Mouse (Mus musculus): ENCODE results near the gene Stpg2. TPM values are rescaled to one million over a fixed set of nuclear protein-coding genes. Genes with fewer than 3 reads are reported as not detected.
"Not testable (repeated sequence)": the region's sequence is repeated elsewhere in the genome, so short reads cannot be mapped to it uniquely, and the experiment has no call there.

The Stpg2 gene
- polyA plus RNA-seq, 1 experiment from 2014 or later: not detected

GRCm38 (mm10) chr3:139502216-139502615 is 296.7 kb downstream of the Stpg2 start:
- no peak overlapping the region for H3K4me3 ChIP-seq (ENCODE audit: low read depth, low read length)
- ATAC-seq (ENCODE audit: insufficient number of reproducible peaks, low FRiP score, low TSS enrichment, low read depth) (no peak), DNase-seq (ENCODE audit: low spot score) (no peak)
- no peaks in the 10 kb centered on the region for H3K4me1 ChIP-seq (ENCODE audit: control insufficient read depth, insufficient read depth, low read length)
- H3K27me3 ChIP-seq (ENCODE audit: control insufficient read depth, insufficient read depth, low read length): no peaks in the 10 kb centered on the region
- no peaks in the 10 kb centered on the region for H3K9me3 ChIP-seq (ENCODE audit: control insufficient read depth, low read length)
- H3K36me3 ChIP-seq (ENCODE audit: control insufficient read depth, insufficient read depth, low read length): no peaks in the 10 kb centered on the region
- H3K4me2 ChIP-seq (ENCODE audit: low read depth, severe bottlenecking): no peak overlapping the region
- 73% methylated on average over 5 of the region's 5 CpGs for WGBS
- no peak overlapping the region for H3K27ac ChIP-seq (replicated peaks; ENCODE audit: low read depth, low read length)
- H3K9ac ChIP-seq (ENCODE audit: low read length): no peak overlapping the region

GRCm38 (mm10) chr3:139509275-139509985 is 303.9 kb downstream of the Stpg2 start:
- Histone ChIP-seq H3K4me1 (ENCODE audit: control insufficient read depth, insufficient read depth, low read length) (no peaks in the 10 kb centered on the region), H3K27me3 (ENCODE audit: control insufficient read depth, insufficient read depth, low read length) (no peaks in the 10 kb centered on the region), H3K9ac (ENCODE audit: low read length) (no peak overlapping the region), H3K36me3 (ENCODE audit: control insufficient read depth, insufficient read depth, low read length) (no peaks in the 10 kb centered on the region), H3K4me2 (ENCODE audit: low read depth, severe bottlenecking) (no peak overlapping the region), H3K27ac (replicated peaks; ENCODE audit: low read depth, low read length) (no peak overlapping the region), H3K9me3 (ENCODE audit: control insufficient read depth, low read length) (no peaks in the 10 kb centered on the region), H3K4me3 (ENCODE audit: low read depth, low read length) (no peak overlapping the region)
- WGBS: 65% methylated on average over 6 of the region's 6 CpGs
- DNase-seq (ENCODE audit: low spot score): no peak
- ATAC-seq (ENCODE audit: insufficient number of reproducible peaks, low FRiP score, low TSS enrichment, low read depth): no peak; the same call in 1 of the 2 replicates

- H3K27me3 ChIP-seq (ENCODE audit: control insufficient read depth, insufficient read depth, low read length): no peaks in the 10 kb centered on the region
- 93% methylated on average over 2 of the region's 2 CpGs for WGBS
- no peak overlapping the region for H3K9ac ChIP-seq (ENCODE audit: low read length)
- H3K9me3 ChIP-seq (ENCODE audit: control insufficient read depth, low read length): no peaks in the 10 kb centered on the region
- H3K27ac ChIP-seq (replicated peaks; ENCODE audit: low read depth, low read length): no peak overlapping the region
- H3K4me1 ChIP-seq (ENCODE audit: control insufficient read depth, insufficient read depth, low read length): no peaks in the 10 kb centered on the region
- no peak overlapping the region for H3K4me2 ChIP-seq (ENCODE audit: low read depth, severe bottlenecking)
- no peak overlapping the region for H3K4me3 ChIP-seq (ENCODE audit: low read depth, low read length)
- ATAC-seq (ENCODE audit: insufficient number of reproducible peaks, low FRiP score, low TSS enrichment, low read depth) (no peak), DNase-seq (ENCODE audit: low spot score) (no peak)
- H3K36me3 ChIP-seq (ENCODE audit: control insufficient read depth, insufficient read depth, low read length): no peaks in the 10 kb centered on the region
Observed at GRCm38 (mm10) chr3:139578496-139578895, 373.0 kb downstream of the Stpg2 start.

- H3K36me3 ChIP-seq (ENCODE audit: control insufficient read depth, insufficient read depth, low read length): no peaks in the 10 kb centered on the region
- no peak overlapping the region for H3K4me3 ChIP-seq (ENCODE audit: low read depth, low read length)
- H3K4me2 ChIP-seq (ENCODE audit: low read depth, severe bottlenecking): no peak overlapping the region
- H3K9me3 ChIP-seq (ENCODE audit: control insufficient read depth, low read length): no peaks in the 10 kb centered on the region
- no peaks in the 10 kb centered on the region for H3K27me3 ChIP-seq (ENCODE audit: control insufficient read depth, insufficient read depth, low read length)
- ATAC-seq (ENCODE audit: insufficient number of reproducible peaks, low FRiP score, low TSS enrichment, low read depth) (no peak), DNase-seq (ENCODE audit: low spot score) (no peak)
- H3K4me1 ChIP-seq (ENCODE audit: control insufficient read depth, insufficient read depth, low read length): no peaks in the 10 kb centered on the region
- no peak overlapping the region for H3K9ac ChIP-seq (ENCODE audit: low read length)
- no peak overlapping the region for H3K27ac ChIP-seq (replicated peaks; ENCODE audit: low read depth, low read length)
Observed at GRCm38 (mm10) chr3:139581298-139581697, 375.8 kb downstream of the Stpg2 start.

GRCm38 (mm10) chr3:139599508-139599907 is 394.0 kb downstream of the Stpg2 start:
- no peak for ATAC-seq (ENCODE audit: insufficient number of reproducible peaks, low FRiP score, low TSS enrichment, low read depth)
- no peak overlapping the region for H3K4me3 ChIP-seq (ENCODE audit: low read depth, low read length)
- H3K9me3 ChIP-seq (ENCODE audit: control insufficient read depth, low read length): no peaks in the 10 kb centered on the region
- 86% methylated on average over 3 of the region's 3 CpGs for WGBS
- no peak overlapping the region for H3K27ac ChIP-seq (replicated peaks; ENCODE audit: low read depth, low read length)
- H3K27me3 ChIP-seq (ENCODE audit: control insufficient read depth, insufficient read depth, low read length): no peaks in the 10 kb centered on the region
- no peaks in the 10 kb centered on the region for H3K4me1 ChIP-seq (ENCODE audit: control insufficient read depth, insufficient read depth, low read length)
- DNase-seq (ENCODE audit: low spot score): no peak
- H3K4me2 ChIP-seq (ENCODE audit: low read depth, severe bottlenecking): no peak overlapping the region
- no peaks in the 10 kb centered on the region for H3K36me3 ChIP-seq (ENCODE audit: control insufficient read depth, insufficient read depth, low read length)
- H3K9ac ChIP-seq (ENCODE audit: low read length): no peak overlapping the region

- ATAC-seq (ENCODE audit: insufficient number of reproducible peaks, low FRiP score, low TSS enrichment, low read depth): not testable (repeated sequence)
Observed at GRCm38 (mm10) chr3:139608267-139608666, 402.8 kb downstream of the Stpg2 start.

GRCm38 (mm10) chr3:139614641-139615040 is 409.1 kb downstream of the Stpg2 start:
- Histone ChIP-seq H3K4me2 (ENCODE audit: low read depth, severe bottlenecking) (no peak overlapping the region), H3K9ac (ENCODE audit: low read length) (no peak overlapping the region), H3K36me3 (ENCODE audit: control insufficient read depth, insufficient read depth, low read length) (no peaks in the 10 kb centered on the region), H3K9me3 (ENCODE audit: control insufficient read depth, low read length) (no peaks in the 10 kb centered on the region), H3K27ac (replicated peaks; ENCODE audit: low read depth, low read length) (no peak overlapping the region), H3K4me1 (ENCODE audit: control insufficient read depth, insufficient read depth, low read length) (no peaks in the 10 kb centered on the region), H3K27me3 (ENCODE audit: control insufficient read depth, insufficient read depth, low read length) (no peaks in the 10 kb centered on the region), H3K4me3 (ENCODE audit: low read depth, low read length) (no peak overlapping the region)
- no peak for ATAC-seq (ENCODE audit: insufficient number of reproducible peaks, low FRiP score, low TSS enrichment, low read depth)
- WGBS: 63% methylated on average over 3 of the region's 3 CpGs
- DNase-seq (ENCODE audit: low spot score): no peak

More at GRCm38 (mm10) chr3:139608267-139608666, 402.8 kb downstream of the Stpg2 start:
- H3K36me3 ChIP-seq (ENCODE audit: control insufficient read depth, insufficient read depth, low read length); H3K4me3 ChIP-seq (ENCODE audit: low read depth, low read length); DNase-seq (ENCODE audit: low spot score); H3K27ac ChIP-seq (replicated peaks; ENCODE audit: low read depth, low read length); H3K27me3 ChIP-seq (ENCODE audit: control insufficient read depth, insufficient read depth, low read length); H3K9ac ChIP-seq (ENCODE audit: low read length); H3K4me2 ChIP-seq (ENCODE audit: low read depth, severe bottlenecking); H3K9me3 ChIP-seq (ENCODE audit: control insufficient read depth, low read length); H3K4me1 ChIP-seq (ENCODE audit: control insufficient read depth, insufficient read depth, low read length): not testable (repeated sequence)

- no peak overlapping the region for H3K4me2 ChIP-seq (ENCODE audit: low read depth, severe bottlenecking)
- no peak overlapping the region for H3K27ac ChIP-seq (replicated peaks; ENCODE audit: low read depth, low read length)
- H3K36me3 ChIP-seq (ENCODE audit: control insufficient read depth, insufficient read depth, low read length): no peaks in the 10 kb centered on the region
- 93% methylated on average over 7 of the region's 7 CpGs for WGBS
- no peak for ATAC-seq (ENCODE audit: insufficient number of reproducible peaks, low FRiP score, low TSS enrichment, low read depth)
- H3K4me3 ChIP-seq (ENCODE audit: low read depth, low read length): no peak overlapping the region
- H3K27me3 ChIP-seq (ENCODE audit: control insufficient read depth, insufficient read depth, low read length): no peaks in the 10 kb centered on the region
- H3K4me1 ChIP-seq (ENCODE audit: control insufficient read depth, insufficient read depth, low read length): no peaks in the 10 kb centered on the region
- no peak for DNase-seq (ENCODE audit: low spot score)
- H3K9ac ChIP-seq (ENCODE audit: low read length): no peak overlapping the region
- H3K9me3 ChIP-seq (ENCODE audit: control insufficient read depth, low read length): no peaks in the 10 kb centered on the region
Observed at GRCm38 (mm10) chr3:139615791-139616190, 410.3 kb downstream of the Stpg2 start.

- Histone ChIP-seq H3K27ac (replicated peaks; ENCODE audit: low read depth, low read length) (no peak overlapping the region), H3K4me2 (ENCODE audit: low read depth, severe bottlenecking) (no peak overlapping the region), H3K36me3 (ENCODE audit: control insufficient read depth, insufficient read depth, low read length) (no peaks in the 10 kb centered on the region), H3K4me1 (ENCODE audit: control insufficient read depth, insufficient read depth, low read length) (no peaks in the 10 kb centered on the region), H3K9ac (ENCODE audit: low read length) (no peak overlapping the region), H3K4me3 (ENCODE audit: low read depth, low read length) (no peak overlapping the region), H3K9me3 (ENCODE audit: control insufficient read depth, low read length) (no peaks in the 10 kb centered on the region), H3K27me3 (ENCODE audit: control insufficient read depth, insufficient read depth, low read length) (no peaks in the 10 kb centered on the region)
- ATAC-seq (ENCODE audit: insufficient number of reproducible peaks, low FRiP score, low TSS enrichment, low read depth): no peak
- DNase-seq (ENCODE audit: low spot score): no peak
- WGBS: 83% methylated on average over 8 of the region's 8 CpGs
Observed at GRCm38 (mm10) chr3:139637887-139638286, 432.4 kb downstream of the Stpg2 start.
